ENCODE assay signal across 8 mouse cellular contexts in the genomic region with DNA sequence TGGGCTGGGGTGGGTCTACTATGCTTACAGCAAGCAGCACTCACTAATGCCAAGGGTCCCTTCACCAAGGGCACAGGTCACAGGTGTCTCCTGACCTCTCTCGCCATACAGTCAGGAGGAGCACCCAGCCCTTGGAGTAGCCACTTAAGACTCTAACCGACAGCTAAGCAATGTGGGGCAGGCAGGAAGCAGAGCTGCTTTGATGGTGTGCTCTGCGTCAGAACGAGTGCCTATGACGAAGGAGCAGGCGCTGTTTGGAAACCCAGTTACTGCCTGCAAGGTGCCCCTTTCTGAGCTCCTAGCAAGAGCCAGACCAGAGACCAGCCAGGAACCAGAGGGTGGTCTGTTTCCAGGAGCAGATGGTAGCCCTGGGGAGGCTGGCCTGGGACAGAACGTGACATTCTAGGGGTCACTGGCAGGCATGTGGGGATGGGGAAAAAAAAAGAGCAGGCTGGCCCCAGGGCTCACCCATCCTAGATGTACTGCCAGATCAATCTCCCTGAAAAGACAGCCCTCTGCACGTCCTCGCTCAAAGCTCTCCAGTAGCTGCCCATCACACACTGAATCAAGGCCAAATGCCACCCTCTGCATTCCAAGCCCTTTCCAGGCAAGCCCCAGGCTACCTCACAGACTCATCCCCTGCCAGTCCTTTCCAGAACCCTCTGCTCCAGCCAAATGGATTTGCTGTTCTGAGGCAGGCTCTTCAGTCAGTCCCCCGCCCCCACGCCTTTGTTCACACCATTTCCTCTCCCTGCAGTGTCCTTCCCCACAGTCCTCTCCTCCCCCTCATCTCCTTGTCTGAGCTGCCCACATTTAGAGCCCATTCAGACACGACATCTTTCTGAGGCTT. TPM values are rescaled to one million over a fixed set of nuclear protein-coding genes. Genes with fewer than 3 reads are reported as not detected.
A peak's percentile ranks its signal among the peaks of the same experiment; 100 is the strongest.
DNase-seq lines count a peak whose midpoint lies in the region; ATAC-seq and TF ChIP-seq lines count a peak whose summit lies in the region.

No protein-coding gene starts in this region.

- intact Hi-C loops in left cerebral cortex, postnatal 14 days (cut with DNase I) = loop anchor here (5.0 kb wide), 4 partner anchors 46 to 351 kb away; no protein-coding TSS in a partner anchor

- no peak for TF ChIP-seq POLR2A in lung, adult 2 months (IDR thresholded peaks at IDR 0.05; ENCODE audit: borderline replicate concordance, extremely low read depth, low read depth, low read length)

- peaks cover 13% of the 10 kb centered on the region for H3K36me3 ChIP-seq in stomach, embryonic 16.5 days (ENCODE audit: control insufficient read depth, insufficient read depth, low read length)

- peak; percentile 27 for DNase-seq in lung, postnatal 10 days
- no peak for DNase-seq in lung, adult 2 months
- DNase-seq in cerebellum, adult 9-10 months = peak; percentile 93
- peak; percentile 45 to 73 for DNase-seq in frontal cortex, postnatal 10 days (ENCODE audit: low spot score in 2 of 2)
- peak; percentile 76 to 92 for DNase-seq in left cerebral cortex, postnatal 14 days (ENCODE audit: low spot score in 2 of 2)
- no peak for DNase-seq in liver
- DNase-seq in heart, adult 8-10 months (ENCODE audit: low spot score) = no peak

- H3K4me1 ChIP-seq in lung, adult 2 months (ENCODE audit: control insufficient read depth, insufficient read depth, low read length) = no peaks in the 10 kb centered on the region
- peaks cover 18% of the 10 kb centered on the region; the same call in 1 of the 2 replicates for H3K4me1 ChIP-seq in stomach, embryonic 16.5 days (ENCODE audit: control insufficient read depth, insufficient read depth, low read length)

- peak overlapping the region; percentile 55 for H3K27ac ChIP-seq in stomach, embryonic 16.5 days (ENCODE audit: low read length)

- 68% methylated on average over 12 of the region's 12 CpGs for WGBS in lung, adult 2 months
- WGBS in stomach, embryonic 16.5 days = 54% methylated on average over 12 of the region's 12 CpGs

- no peak for ATAC-seq in stomach, embryonic 16.5 days (ENCODE audit: insufficient read depth, low FRiP score)

- no peak for TF ChIP-seq CTCF in lung, adult 2 months (IDR thresholded peaks at IDR 0.05; ENCODE audit: insufficient read depth, low read length)

- no peaks in the 10 kb centered on the region for H3K9me3 ChIP-seq in stomach, embryonic 16.5 days (replicated peaks; ENCODE audit: control insufficient read depth, low read length)

- no peak overlapping the region for H3K4me2 ChIP-seq in stomach, embryonic 16.5 days (ENCODE audit: low read depth, low read length)

- no peaks in the 10 kb centered on the region for H3K27me3 ChIP-seq in stomach, embryonic 16.5 days (ENCODE audit: control insufficient read depth, insufficient read depth, low read length)

- no peak overlapping the region for H3K9ac ChIP-seq in stomach, embryonic 16.5 days (ENCODE audit: low read length)

- H3K4me3 ChIP-seq in lung, adult 2 months (replicated peaks; ENCODE audit: extremely low read depth, low read depth, low read length) = no peak overlapping the region
- H3K4me3 ChIP-seq in stomach, embryonic 16.5 days (replicated peaks; ENCODE audit: low read length) = no peak overlapping the region

RNA-seq across cellular contexts. Expression of a gene that starts 21.1 kb away (rescaled TPM):
- 58.1 and 71.6 TPM in 2 replicates for polyA plus RNA-seq in lung, adult 2 months (2012; rRNA removed)
- 10 to 100 TPM; 81.7 to 87.9 TPM for total RNA-seq in left cerebral cortex, postnatal 14 days (2021)
- 71.3 and 74.3 TPM in 2 replicates for polyA plus RNA-seq in stomach, embryonic 16.5 days (2015; fragmentation: Nextera tagmentation; extraction: Ambion mirVana)
- total RNA-seq in heart, adult 8-10 months (2022) = 10 to 100 TPM; 29.3 to 39.8 (median 34.3) TPM

RNA-seq across cellular contexts. Expression of a gene that starts 35.8 kb away (rescaled TPM):
- 7.4 and 23.0 TPM in 2 replicates for polyA plus RNA-seq in lung, adult 2 months (2012; rRNA removed)
- under 1 TPM in 1 of 2 experiments, not detected in 1; 0.51 TPM for total RNA-seq in left cerebral cortex, postnatal 14 days (2021)
- 52.0 and 76.1 TPM in 2 replicates for polyA plus RNA-seq in stomach, embryonic 16.5 days (2015; fragmentation: Nextera tagmentation; extraction: Ambion mirVana)
- under 1 TPM; 0.30 to 0.59 (median 0.33) TPM for total RNA-seq in heart, adult 8-10 months (2022)

RNA-seq across cellular contexts. Expression of a gene that starts 54.5 kb away (rescaled TPM):
- polyA plus RNA-seq in lung, adult 2 months (2012; rRNA removed) = 49.1 and 50.3 TPM in 2 replicates
- 10 to 100 TPM; 56.6 to 60.8 TPM for total RNA-seq in left cerebral cortex, postnatal 14 days (2021)
- 12.9 and 14.8 TPM in 2 replicates for polyA plus RNA-seq in stomach, embryonic 16.5 days (2015; fragmentation: Nextera tagmentation; extraction: Ambion mirVana)
- total RNA-seq in heart, adult 8-10 months (2022) = 10 to 100 TPM; 77.3 to 94.3 (median 79.2) TPM

RNA-seq across cellular contexts. Expression of a gene that starts 58.1 kb away (rescaled TPM):
- 27.9 and 38.2 TPM in 2 replicates for polyA plus RNA-seq in lung, adult 2 months (2012; rRNA removed)
- total RNA-seq in left cerebral cortex, postnatal 14 days (2021) = 1 to 10 TPM; 2.3 to 5.8 TPM
- polyA plus RNA-seq in stomach, embryonic 16.5 days (2015; fragmentation: Nextera tagmentation; extraction: Ambion mirVana) = 17.1 and 21.0 TPM in 2 replicates
- total RNA-seq in heart, adult 8-10 months (2022) = 10 to 100 TPM; 14.8 to 21.8 (median 16.3) TPM

Comparison
In these comparisons a context has a peak if more than half of its experiments do, and no peak if none do; other contexts are left out.
1. DNase-seq: peak in lung, postnatal 10 days (single experiment), cerebellum, adult 9-10 months (single experiment), frontal cortex, postnatal 10 days (2 of 2) and left cerebral cortex, postnatal 14 days (2 of 2); none in lung, adult 2 months (single experiment), liver (single experiment) and heart, adult 8-10 months (single experiment).